Mouse (Mus musculus): ENCODE data around the gene Smtn. TPM values are rescaled to one million over a fixed set of nuclear protein-coding genes. Genes with fewer than 3 reads are reported as not detected.

The Smtn gene
- total RNA-seq (2021) (10 to 100 TPM; 45.1 to 59.8 TPM), polyA plus RNA-seq (2012; rRNA removed) (33.2 and 36.2 TPM in 2 replicates)
- long read RNA-seq, transcript Smtn-202 (21 exons, 3,335 nt): major isoform, 21 of 57 reads
- long read RNA-seq, partial matches to known transcripts: 27 of 57 reads
- long read RNA-seq, other reads (novel, unspliced or antisense): 9 of 57 reads

GRCm38 (mm10) chr11:3540451-3541085 is at the start of gene Smtn:
Gene Smtn (minus strand): TSS chr11:3540612.
- DNase-seq: no peak

GRCm38 (mm10) chr11:3588036-3588672 is 47.7 kb upstream of the Smtn start:
- no peak for DNase-seq

GRCm38 (mm10) chr11:3587350-3587749 is 46.9 kb upstream of the Smtn start:
- no peak for DNase-seq

- DNase-seq: no peak
Measured at GRCm38 (mm10) chr11:3585983-3586618, 45.7 kb upstream of the Smtn start.

- no peak for DNase-seq
Measured at GRCm38 (mm10) chr11:3583127-3583526, 42.7 kb upstream of the Smtn start.

GRCm38 (mm10) chr11:3581908-3582307 is 41.5 kb upstream of the Smtn start:
- no peak for DNase-seq

- DNase-seq: peak; percentile 71
Measured at GRCm38 (mm10) chr11:3580306-3581084, 40.1 kb upstream of the Smtn start.

- DNase-seq: no peak
Measured at GRCm38 (mm10) chr11:3578050-3578725, 37.8 kb upstream of the Smtn start.

- DNase-seq: peak; percentile 79
Measured at GRCm38 (mm10) chr11:3575238-3575637, 34.8 kb upstream of the Smtn start.

- DNase-seq: peak; percentile 80
Measured at GRCm38 (mm10) chr11:3573092-3573491, 32.7 kb upstream of the Smtn start.

GRCm38 (mm10) chr11:3572181-3572580 is 31.8 kb upstream of the Smtn start:
- no peak for DNase-seq

GRCm38 (mm10) chr11:3570321-3570720 is 29.9 kb upstream of the Smtn start:
- no peak for DNase-seq

GRCm38 (mm10) chr11:3567896-3568295 is 27.5 kb upstream of the Smtn start:
- DNase-seq: peak; percentile 40

GRCm38 (mm10) chr11:3566018-3566417 is 25.6 kb upstream of the Smtn start:
- no peak for DNase-seq

- DNase-seq: no peak
Measured at GRCm38 (mm10) chr11:3564451-3564850, 24.0 kb upstream of the Smtn start.

GRCm38 (mm10) chr11:3563853-3564252 is 23.4 kb upstream of the Smtn start:
- DNase-seq: no peak

GRCm38 (mm10) chr11:3560202-3560601 is 19.8 kb upstream of the Smtn start:
- DNase-seq: peak; percentile 58

GRCm38 (mm10) chr11:3557852-3558251 is 17.4 kb upstream of the Smtn start:
- no peak for DNase-seq

- DNase-seq: no peak
Measured at GRCm38 (mm10) chr11:3554976-3555375, 14.6 kb upstream of the Smtn start.

- DNase-seq: peak; percentile 38
Measured at GRCm38 (mm10) chr11:3549791-3550190, 9.4 kb upstream of the Smtn start.

- no peak for DNase-seq
Measured at GRCm38 (mm10) chr11:3548564-3549295, 8.3 kb upstream of the Smtn start.

All from adrenal gland, adult 2 months (tissue).